Mouse (Mus musculus): ENCODE data around the gene Spryd4.

DNA sequence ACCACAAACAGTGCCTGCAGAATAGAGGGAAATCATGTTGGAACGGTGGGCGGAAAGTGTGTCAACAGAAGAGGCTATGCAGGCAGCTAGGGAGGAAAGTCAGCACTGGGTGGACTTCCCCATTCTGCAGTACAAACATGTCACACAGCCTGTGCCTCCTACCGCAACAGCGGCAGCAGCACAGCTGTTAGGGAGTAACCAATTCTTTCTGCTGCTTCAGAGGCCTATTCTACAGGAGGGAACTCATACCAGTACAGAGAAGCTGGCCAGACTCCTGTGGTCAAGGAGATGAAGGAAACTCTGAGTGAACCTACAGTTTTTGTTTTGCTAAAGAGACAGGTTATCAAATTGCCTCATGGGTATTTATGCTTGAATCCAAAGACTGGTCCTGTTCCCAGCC is 47.3 kb upstream of the Spryd4 start:
- TF ChIP-seq POLR2A (IDR thresholded peaks at IDR 0.05; ENCODE audit: insufficient read depth, low read depth, low read length) (no peak), CTCF (IDR thresholded peaks at IDR 0.05) (no peak)
